Mouse (Mus musculus) kidney, adult 2 months (tissue): ENCODE data around the gene Rad51b.

ENCODE experiments used
- CTCF ChIP-seq: fragments of 200-500 bp; conservative IDR thresholded peaks from 2 replicates; pipeline ENCODE4 v1.5.1; 2011; ENCODE audit warnings: low read depth, mild to moderate bottlenecking, control low read depth, low read length, moderate library complexity, mixed read lengths; ENCODE audit not compliant: insufficient read depth, insufficient read length
- POLR2A ChIP-seq: fragments of 200-500 bp; IDR thresholded peaks from one replicate; pipeline ENCODE4 v1.6.1; 2011; ENCODE audit warnings: low read depth, low read length, control low read depth

DNA sequence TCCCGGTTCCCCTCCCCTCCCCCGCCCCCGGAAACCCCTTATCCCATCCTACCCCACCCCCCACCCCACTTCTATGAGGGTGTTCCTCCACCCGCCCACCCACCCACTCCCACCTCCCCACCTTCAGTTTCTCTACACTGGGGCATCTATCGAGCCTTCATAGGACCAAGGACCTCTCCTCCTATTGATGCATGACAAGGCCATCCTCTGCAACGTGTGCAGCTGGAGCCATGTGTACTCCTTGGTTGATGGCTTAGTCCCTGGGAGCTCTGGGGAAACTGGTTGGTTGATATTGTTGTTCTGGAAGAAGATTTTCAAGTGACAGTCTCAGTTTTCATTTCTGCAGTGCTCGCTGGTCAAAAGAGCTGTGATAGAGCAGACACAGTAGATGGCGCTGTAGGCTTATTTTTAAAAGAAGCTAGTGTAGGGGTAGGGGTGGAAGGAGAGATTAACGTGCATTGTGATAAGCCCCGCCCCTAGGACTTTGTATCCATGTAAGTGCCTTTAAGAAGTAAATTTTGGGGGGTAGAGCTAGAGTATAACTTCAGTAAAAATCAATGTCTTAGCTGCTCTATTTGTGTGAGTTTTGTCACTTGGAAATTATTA lies 61.6 kb downstream of the Rad51b start:
- TF ChIP-seq CTCF = peak; percentile 25; the same call in 1 of the 2 replicates
- no peak for TF ChIP-seq POLR2A
